Mouse (Mus musculus) T-helper 17 cell (primary cell): ENCODE data around the gene Myoz2.

ENCODE experiments used
- in situ Hi-C, 2 experiments: fragments of 300-600 bp; cut with MboI, MseI; formaldehyde crosslinking; loops; 1 replicate in 1 of 2; 2 replicates in 1 of 2; pipeline ENCODE4 v1.15.1; 2025; ENCODE audit warnings: high pct_unique_total_duplicates in 2 of 2

The Myoz2 gene

DNA sequence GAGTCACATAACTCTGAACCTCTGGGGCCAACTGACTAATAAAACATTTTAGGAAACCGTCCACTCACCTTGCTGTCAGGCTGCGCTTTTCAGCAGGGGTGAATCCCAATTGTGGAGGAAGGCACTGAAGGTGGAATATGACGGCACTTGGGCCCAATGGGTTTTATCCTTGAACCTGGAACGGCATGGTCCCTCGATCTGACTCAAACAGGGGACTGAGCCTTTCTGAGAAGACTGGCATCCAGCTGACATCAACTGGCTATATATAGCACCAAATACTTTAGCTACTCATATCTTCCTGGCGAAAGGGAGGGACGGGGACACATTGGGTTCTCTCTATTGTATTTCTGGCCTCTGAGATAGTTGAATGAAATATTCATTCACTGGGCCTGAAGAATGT is at the start of gene Myoz2:
Gene Myoz2, minus strand, starts transcription at position 264 of the 400 bp plus-strand sequence.
- in situ Hi-C loops: no loop called here

DNA sequence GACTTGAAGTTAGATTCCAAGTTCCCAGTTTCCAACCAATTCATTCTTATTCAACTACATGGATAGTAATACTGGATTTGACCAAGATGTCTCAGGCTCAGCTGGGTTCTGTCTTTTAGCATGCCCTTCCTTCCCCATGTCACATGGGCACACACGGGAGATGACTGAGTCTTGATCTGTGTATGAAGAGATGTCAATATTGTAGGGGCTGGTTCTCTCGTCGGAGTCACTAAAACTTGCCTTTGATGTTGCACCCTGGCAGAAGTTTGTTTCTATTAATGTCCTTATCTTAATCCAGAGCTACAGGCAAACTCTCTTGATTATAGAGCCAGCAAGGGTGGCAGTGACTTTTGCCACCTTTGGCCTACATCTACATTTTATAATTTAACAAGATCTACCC is 46.9 kb upstream of the Myoz2 start:
- in situ Hi-C loops: no loop called here

DNA sequence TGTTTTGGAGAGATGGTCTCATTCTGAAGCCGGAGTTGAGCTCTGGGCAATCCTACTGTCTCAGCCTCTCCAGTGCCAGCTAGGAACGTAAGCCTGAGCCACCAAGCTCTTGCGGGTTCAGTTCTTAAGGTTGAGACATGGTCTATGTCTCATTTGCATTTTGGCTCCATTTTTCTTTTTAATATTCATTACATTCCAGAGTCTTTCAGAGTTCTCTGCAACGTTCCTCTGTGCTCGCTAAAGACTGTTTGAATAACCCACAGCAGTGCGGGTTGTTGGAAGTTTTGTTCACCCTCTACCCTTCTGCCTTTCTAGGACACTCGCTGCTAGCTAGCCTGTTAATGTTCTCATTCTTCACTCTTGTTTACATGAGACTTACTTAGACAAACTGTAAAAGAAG is 46.1 kb upstream of the Myoz2 start:
- in situ Hi-C loops: no loop called here

DNA sequence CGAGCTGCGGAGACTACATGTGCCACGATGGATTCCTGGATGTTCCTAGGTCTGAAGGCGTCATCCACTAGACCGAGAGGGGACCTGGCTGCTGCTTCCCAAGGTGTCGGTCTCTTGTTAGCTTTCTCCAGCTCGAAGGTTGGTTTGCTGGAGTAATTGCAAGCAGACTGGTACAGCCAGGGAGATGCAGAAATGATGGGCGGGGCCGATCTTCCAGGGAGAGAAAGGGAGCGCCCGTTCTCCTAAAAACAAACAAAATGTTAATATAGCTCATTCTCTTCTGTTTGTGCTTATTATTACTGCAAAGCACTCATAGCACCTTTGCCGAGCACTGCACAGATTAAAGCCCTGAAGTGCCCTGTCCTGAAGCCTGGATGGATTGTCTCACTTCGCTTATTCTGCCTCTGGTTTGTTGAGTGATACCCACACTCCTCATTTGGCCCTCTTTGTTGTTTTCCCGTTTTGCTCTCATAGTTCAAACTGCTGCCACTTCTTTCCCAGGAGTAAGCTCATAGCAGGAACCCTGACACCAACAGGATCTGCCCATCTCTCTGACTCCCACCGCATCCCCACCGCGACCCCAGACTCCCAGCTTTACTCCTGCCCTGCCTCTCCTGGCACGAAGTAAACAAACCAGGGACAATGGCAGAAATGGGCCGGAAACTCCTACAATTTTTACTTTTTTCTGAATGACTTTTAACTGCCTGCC is 45.4 kb upstream of the Myoz2 start:
- in situ Hi-C loops: no loop called here

DNA sequence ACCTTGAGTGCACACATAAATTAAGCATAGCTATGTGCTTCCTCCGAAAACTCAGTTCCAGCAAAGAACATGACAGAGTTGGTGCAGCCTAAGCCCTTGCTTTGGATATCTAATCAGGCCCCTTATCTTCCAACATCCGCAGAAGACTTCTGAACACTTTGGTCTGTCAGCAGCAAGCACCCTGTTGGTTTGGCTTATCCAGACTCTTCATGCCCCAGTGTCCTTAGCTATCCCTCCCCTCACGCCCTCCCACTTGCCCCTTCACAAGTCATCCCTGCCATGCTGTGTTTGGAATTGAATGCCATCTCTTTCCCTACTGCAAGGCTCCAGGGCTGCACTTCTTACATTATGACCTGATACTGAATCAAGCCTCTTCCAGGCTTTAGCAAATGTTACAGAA is 40.9 kb upstream of the Myoz2 start:
- in situ Hi-C loops: no loop called here

DNA sequence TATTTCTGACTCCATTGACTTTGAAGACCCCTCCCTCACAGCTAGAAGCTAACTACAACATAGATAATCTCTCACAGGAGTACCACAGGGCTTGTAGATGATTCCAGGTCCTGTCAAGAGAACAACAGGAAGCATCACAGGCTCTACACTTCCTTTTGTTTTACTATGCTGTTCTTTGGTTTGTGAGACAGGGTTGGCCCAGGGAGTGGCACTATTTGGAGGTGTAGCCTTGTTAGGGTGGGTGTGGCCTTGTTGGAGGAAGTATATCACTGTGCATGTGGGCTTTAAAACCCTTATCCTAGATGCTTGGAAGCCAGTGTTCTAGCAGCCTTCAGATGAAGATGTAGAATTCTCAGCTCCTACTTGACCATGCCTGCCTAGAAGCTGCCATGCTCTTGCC is 40.2 kb upstream of the Myoz2 start:
- in situ Hi-C loops: no loop called here

DNA sequence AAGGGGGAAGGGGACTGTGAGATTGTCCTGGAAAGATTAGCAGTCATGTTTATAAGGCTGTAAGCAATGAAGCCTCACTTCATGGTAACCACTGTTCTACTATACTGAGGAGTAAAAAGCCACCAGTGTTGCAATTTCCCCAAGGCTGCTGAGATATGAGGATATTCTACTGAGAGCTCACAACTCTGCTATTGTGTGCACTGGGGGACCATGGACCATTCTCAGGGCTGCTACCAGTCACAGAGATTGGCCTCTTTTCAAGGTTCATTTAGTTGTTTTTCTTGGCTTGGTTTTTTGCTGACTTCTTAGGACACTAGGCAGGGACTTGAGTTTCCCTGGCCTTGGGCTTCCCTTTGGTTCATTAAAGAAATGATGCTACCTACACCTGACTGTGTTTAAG is 38.5 kb upstream of the Myoz2 start:
- in situ Hi-C loops: no loop called here

DNA sequence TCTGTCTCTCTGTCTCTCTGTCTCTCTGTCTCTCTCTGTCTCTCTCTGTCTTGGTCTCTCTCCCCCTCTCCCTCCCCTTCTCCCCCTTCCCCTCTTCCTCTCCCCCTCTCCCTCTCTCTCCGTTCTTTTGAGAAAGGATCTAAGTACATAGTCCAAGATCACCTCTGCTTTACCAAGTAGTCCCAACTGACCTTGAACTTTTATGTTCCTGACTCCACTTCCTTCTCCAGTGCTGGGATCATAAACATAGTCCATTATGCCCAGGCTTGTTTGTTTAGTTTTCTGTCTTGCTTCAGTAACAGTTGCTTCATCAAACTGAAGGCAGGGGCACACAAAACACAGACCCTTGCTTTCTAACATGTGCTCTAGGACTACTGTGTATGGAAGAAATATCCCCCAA is 37.7 kb upstream of the Myoz2 start:
- in situ Hi-C loops: no loop called here

DNA sequence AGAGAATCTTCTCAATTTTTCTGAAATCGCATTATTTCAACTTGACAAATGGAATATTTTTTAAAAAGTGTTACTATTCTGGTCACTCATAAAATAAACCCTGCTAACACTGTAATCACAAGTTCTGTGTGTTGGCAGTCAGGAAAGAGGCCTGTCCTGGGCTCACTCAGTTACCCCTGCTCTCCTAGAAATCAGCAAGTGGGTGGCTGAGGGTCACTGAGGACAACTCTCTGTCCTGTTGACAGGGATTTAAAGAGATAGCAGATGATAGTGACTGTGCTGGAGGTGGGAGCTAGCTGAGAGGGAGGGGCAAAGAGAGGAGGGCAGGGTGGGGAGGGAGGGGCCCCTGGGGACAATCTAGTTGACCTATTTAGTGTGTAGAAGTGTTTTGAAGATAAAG is 36.2 kb upstream of the Myoz2 start:
- in situ Hi-C loops: no loop called here

DNA sequence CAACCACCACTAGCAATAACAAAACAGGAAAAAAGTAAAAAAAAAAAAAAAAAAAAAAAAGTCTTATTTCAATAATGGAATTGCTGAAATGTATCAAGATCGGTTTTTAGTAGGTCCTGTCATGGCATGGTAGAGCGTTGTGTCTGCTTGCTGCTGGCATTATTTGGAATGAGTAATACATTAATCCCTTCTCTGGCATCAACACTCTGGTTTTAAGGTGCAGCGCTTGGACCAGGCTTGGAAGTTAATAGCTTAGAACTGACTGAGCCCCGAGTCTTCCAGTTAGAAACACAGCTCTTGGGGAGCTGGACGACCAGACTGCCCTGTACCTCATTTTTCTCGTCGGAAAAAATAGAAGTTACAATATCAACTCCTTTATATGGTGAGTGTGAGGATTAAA is 32.0 kb upstream of the Myoz2 start:
- in situ Hi-C loops: no loop called here

DNA sequence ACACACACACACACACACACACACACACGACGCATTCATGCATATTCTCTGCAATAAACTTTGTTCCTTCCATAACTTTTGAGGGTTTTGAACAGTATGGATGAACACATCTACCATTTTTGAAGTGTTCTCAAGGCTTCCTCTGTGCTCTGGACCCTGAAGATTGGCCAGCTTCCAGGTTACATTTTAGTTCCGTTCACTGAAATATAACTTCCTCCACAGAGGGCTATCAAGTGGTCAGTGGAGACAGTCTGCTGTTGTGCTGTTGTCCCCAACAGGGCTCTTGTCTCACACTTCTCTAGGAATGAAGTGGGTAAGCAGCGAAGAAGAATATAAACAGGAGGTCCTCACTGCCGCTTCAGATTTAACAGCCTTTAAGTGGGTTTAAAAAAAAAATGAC is 30.7 kb upstream of the Myoz2 start:
- in situ Hi-C loops: no loop called here

DNA sequence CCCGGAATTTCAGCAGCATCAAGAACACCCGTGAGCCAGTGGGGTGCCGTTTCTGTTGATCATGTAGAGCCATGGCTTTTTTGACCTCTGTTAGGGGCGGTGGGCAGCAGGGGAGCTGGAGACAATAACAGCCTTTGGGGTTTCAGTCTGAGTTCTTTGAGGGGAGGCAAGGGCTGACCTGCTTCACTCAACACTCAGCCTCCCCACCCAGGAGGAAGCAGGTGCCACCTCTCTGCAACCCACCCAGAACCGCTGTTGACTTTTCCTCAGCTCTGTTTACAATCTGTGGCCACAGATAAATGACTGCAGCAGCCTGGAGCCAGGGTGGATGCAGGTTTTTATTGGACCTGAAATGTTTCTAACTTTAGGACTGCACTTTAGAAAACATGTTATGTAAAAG is 29.4 kb upstream of the Myoz2 start:
- in situ Hi-C loops: no loop called here

DNA sequence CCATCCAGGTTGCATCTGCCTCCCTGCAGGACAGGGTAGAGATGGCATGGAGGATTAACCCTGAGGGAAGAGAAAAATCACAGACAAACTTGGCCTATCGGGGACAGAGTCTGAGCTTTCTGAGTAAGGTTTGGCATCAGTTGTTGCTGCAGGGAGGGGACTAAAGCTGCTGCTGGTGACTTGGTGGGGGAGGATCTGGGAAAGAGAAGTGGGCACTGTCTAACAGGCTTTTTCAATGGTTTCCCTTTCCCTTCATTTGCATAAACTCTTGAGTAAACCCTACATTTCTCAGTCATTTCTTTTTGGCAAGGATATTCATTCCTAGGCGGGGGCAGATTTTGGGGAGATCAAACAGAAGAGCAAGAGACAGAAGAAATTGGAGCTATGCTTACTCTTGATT is 27.1 kb upstream of the Myoz2 start:
- in situ Hi-C loops: no loop called here

DNA sequence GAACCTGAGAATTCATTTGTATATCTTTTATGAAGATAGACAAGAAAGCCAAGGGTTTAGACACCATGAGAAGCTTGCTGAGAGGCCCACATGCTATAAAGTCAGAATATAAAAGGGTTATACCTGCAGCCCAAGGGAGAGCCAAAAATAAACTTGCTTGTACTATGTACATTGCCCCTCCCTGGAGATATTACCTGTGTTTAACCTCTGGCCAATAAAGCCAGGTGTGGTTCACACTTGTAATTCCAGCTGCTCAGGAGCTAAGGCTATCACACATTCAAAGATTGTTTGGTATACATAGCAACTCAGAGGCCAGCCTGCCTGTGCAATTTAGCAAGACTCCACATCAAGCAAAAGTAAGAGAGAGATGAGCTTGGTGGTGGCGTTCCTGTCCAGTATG is 24.0 kb upstream of the Myoz2 start:
- in situ Hi-C loops: no loop called here

DNA sequence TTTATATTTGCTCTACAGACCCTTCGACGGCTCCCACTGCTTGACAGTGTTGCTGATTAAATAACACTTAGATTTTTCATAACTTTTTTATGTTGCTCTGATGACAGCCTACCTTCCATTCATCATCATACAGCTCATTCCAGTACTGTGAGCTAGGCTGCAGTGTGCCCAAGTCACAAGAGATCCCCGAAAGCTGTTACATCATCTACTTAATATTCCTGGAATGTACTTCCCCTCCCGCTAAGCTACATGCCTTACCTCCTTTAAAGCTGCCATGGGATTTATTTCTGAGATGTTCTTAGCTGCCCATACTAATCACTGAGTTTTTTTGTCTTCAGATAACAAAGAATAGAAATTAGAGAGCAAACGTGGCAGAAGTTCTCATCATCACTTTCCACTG is 19.4 kb upstream of the Myoz2 start:
- in situ Hi-C loops: loop anchor here in 1 of 2 experiments (5.0 kb wide), 1 partner anchor 62 kb away; no protein-coding TSS in a partner anchor

DNA sequence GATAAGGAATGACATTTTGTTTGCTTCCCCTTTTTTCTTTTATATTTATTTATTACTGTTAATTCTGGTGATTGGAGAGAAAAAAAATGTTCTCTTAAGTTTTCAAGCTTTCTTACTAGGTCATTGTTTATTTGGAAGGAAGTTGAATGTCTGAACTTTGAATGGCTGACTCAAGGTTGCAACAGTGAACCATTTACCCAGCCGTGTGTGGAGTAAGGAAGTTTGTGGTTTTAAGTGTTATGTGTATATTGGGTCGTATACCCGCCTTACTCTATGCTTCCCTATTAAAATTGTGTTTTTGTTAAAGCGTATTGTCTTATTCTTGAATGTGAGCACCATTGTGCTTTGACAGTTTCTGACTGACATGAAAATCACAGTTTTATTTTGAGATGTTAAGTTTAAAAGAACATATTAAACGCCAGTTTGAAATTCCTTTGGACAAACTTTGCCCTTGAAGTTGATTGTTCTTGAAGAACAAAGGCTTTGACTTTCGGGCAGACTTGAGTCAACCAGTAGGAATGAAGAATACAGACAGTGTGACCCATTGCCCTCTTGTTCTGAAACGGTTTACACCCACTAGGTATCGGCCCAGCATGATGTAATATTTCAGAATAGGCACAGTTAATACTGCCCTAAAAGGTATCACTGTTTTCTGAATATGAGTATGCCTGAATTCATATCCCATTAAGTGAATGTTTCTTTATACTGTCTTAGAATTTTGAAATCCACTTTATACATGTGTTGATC is 18.6 kb upstream of the Myoz2 start:
- in situ Hi-C loops: loop anchor here in 1 of 2 experiments (5.0 kb wide), 1 partner anchor 61 kb away; no protein-coding TSS in a partner anchor

DNA sequence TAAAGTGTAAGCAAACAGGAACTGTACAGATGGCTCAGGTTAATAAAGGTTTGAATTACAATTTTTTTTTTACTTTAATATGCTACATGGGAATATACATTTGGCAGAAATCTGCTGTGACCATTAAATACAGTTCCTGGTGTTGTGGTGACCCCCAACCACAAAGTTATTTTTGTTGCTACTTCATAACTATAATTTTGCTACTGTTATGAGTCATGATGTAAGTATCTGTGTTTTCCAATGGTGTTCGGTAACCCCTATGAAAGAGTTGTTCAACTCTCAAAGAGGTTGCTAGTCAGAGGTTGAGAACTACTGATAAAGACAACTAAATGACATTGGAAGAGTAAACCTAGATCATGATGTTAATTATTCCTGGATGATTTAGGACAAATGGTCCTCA is 7.5 kb upstream of the Myoz2 start:
- in situ Hi-C loops: no loop called here

DNA sequence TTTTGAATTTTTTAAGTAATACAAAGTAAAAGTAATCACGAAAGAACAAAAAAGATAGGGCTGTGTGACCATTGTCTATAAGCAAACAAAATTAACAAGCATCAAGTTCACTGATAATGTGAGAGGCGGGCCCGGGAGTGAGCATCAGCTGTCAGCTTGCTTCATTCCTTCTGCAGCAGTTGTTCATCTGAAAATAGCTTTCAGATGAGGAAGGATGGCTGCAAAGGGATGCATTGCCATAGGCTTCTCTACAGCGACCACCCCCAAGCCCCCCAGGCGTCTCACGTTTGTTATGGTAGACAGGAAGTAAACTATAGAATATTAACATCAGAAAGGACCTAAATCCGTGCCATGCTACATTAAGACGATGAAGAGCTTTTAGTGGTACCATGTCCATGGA is 1.0 kb downstream of the Myoz2 start:
- in situ Hi-C loops: no loop called here

DNA sequence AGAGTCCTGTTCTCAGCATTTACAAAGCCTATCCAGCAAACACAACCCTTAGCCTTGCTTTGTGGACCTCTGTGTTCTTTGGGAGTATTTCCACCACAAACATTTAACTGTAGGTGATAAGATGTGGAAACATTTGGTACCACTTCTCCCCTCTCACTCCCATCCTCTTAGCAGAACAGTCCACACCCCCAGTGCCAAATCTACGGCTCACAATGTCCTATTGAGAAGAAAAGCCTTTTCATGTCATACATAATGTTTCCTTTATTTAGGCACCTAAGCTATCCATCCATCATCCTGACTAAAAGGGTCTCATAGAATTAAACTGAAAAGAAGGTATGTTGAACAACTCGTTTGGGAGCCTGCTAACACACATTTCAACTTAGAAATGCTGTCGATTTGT is 9.2 kb downstream of the Myoz2 start:
- in situ Hi-C loops: no loop called here

DNA sequence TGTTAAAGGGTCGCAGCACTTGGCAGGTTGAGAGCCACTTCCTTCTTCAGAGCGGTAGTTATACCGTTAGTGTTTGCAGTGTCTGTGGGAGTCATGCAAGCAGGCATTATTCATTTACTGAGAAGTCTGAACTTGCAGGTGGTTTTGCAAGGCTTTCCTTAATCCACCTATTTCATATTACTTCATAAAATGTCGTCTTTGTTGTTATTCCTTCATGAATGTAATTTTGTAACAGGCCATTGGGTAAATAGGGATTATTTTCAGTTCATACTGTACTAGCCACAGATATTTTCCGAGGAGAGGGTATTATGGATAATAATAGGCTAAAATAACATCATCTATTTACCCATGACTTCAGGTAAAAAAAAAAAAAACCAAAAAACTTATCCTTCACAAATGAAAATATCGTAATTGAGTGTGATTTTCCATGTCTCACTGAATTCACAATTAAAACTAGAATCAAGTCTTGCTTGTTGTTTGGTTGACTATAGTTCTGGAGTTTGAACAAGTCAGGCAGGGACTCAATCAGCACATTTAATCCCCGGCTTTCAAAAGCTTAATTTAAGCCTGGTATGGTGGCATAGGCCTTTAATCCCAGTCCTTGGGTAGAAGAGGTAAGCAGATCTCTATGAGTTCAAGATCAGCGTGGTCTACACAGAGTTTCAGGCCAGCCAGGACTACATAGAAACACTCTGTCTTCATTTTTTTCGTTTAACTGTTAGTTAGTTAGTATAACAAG is 10.2 kb downstream of the Myoz2 start:
- in situ Hi-C loops: no loop called here

DNA sequence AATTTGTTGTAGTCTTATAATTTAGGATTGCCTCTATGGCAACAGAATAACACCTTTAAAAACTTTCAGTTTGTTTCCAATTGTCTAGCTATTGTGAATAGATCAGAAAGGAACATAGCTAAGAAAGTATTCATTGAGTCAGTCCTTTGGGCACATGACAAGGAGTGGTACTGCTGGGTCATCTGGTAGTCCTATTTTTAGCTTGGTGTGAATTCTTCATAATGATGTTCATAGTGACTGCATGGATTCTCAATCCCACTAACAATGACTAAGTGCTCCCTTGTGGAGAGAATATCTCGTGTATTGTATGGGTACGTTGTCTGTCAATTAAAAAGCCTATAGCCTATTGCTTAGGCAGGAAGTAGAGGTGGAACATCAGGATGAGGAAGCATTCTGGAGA is 16.0 kb downstream of the Myoz2 start:
- in situ Hi-C loops: no loop called here

DNA sequence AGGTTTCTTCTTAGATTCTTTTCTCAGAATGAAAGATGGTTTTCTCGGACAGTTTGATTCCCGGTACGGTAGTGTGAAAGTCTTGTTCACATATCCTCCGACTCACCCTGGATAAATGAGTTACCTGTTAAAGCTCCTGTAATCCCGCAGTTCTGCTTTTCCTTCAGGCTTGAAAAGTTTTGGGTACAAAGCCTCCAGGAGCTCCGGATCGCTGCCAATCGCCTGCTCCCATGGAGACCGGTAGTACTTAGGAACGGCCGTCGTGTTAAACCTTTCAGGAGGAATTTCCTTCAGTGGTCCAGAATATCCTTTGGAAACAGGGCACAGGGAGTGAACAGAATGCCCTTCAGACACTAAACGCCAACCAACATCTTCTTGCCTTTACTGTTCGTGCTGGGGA is 21.3 kb downstream of the Myoz2 start:
- in situ Hi-C loops: no loop called here

DNA sequence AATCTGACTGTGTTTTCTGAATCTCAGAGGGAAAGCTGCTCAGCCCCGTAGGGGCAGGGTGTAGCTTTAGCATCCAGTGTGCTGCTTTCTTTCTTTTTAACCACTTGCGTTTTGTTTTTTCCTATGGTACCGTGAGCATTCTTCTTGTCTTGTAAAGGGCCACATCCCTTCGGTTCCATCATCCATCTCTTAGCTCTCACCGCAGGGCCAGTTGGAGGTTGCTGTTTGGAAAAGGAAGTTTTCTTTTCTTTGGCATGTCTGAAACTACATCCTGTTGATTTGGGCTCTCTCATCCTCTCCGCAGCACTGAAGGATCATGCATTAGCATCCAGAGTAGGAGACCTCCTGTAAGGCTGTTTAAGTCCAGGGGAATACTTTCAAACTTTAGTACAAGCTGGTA is 25.4 kb downstream of the Myoz2 start:
- in situ Hi-C loops: no loop called here
